Mouse (Mus musculus) small intestine, adult 2 months (tissue): Measurements from ENCODE around the gene Ifitm3. TPM values are rescaled to one million over a fixed set of nuclear protein-coding genes. Genes with fewer than 3 reads are reported as not detected.

Experiments
- H3K27ac ChIP-seq: fragments of 200-500 bp; 2 replicates; pipeline ENCODE4 v1.5.1; 2012; ENCODE audit warnings: low read depth, low read length, control low read depth, inconsistent platforms; ENCODE audit not compliant: insufficient read depth
- H3K27me3 ChIP-seq: fragments of 200-500 bp; 2 replicates; pipeline ENCODE4 v1.6.1; 2012; ENCODE audit warnings: mild to moderate bottlenecking, moderate library complexity, low read length, inconsistent platforms; ENCODE audit not compliant: control insufficient read depth, insufficient read depth
- H3K36me3 ChIP-seq: fragments of 200-500 bp; 2 replicates; pipeline ENCODE4 v1.6.1; 2012; ENCODE audit warnings: mild to moderate bottlenecking, low read length, control low read depth, inconsistent platforms; ENCODE audit not compliant: control insufficient read depth, insufficient read depth
- H3K4me1 ChIP-seq: fragments of 200-500 bp; 2 replicates; pipeline ENCODE4 v1.6.1; 2012; ENCODE audit warnings: low read length, inconsistent platforms, mixed read lengths; ENCODE audit not compliant: control insufficient read depth, insufficient read depth, insufficient read length
- H3K4me3 ChIP-seq: fragments of 200-500 bp; 2 replicates; pipeline ENCODE4 v1.5.1; 2012; ENCODE audit warnings: low read depth, mild to moderate bottlenecking, control low read depth, inconsistent platforms, low read length, moderate library complexity
- CTCF ChIP-seq: fragments of 200-500 bp; IDR thresholded peaks from 2 replicates; pipeline ENCODE4 v1.5.1; 2012; ENCODE audit warnings: low read depth, mild to moderate bottlenecking, control low read depth, inconsistent platforms, low read length, moderate library complexity, mixed read lengths; ENCODE audit not compliant: insufficient replicate concordance, insufficient read length; ENCODE audit errors: extremely low read depth
- POLR2A ChIP-seq: fragments of 200-500 bp; IDR thresholded peaks from 2 replicates; pipeline ENCODE4 v1.6.1; 2012; ENCODE audit warnings: low read depth, mild to moderate bottlenecking, control low read depth, inconsistent platforms, low read length, moderate library complexity
- WGBS: fragments of 180-500 bp; shearing (Covaris S2); methylation state at CpG from one replicate; pipeline ENCODE4 v1.1.7; 2018; 5-methylcytosine and 5-hydroxymethylcytosine counted together
- polyA plus RNA-seq: library from polyadenylated mRNA; depleted of rRNA; stranded (reverse); fragments of >200 nt; gene quantifications from 2 replicates; pipeline ENCODE4 v1.2.3, GENCODE M21; 2012

Ifitm3 gene
- polyA plus RNA-seq, 1 experiment: 147 TPM

- TF ChIP-seq CTCF: no peak
- no peak for TF ChIP-seq POLR2A
- Histone ChIP-seq H3K36me3 (no peaks in the 10 kb centered on the region), H3K4me1 (peaks cover 14% of the 10 kb centered on the region), H3K4me3 (no peak overlapping the region), H3K27me3 (no peaks in the 10 kb centered on the region), H3K27ac (no peak overlapping the region)
- 75% methylated on average over 17 of the region's 17 CpGs for WGBS
Observed at GRCm38 (mm10) chr7:141051060-141051685, 40.6 kb upstream of the Ifitm3 start.

GRCm38 (mm10) chr7:141049326-141049725 is 38.8 kb upstream of the Ifitm3 start:
- Histone ChIP-seq H3K4me1 (peaks cover 14% of the 10 kb centered on the region), H3K4me3 (no peak overlapping the region), H3K36me3 (no peaks in the 10 kb centered on the region), H3K27me3 (no peaks in the 10 kb centered on the region), H3K27ac (no peak overlapping the region)
- 81% methylated on average over 2 of the region's 2 CpGs for WGBS
- no peak for TF ChIP-seq POLR2A
- no peak for TF ChIP-seq CTCF

DNA sequence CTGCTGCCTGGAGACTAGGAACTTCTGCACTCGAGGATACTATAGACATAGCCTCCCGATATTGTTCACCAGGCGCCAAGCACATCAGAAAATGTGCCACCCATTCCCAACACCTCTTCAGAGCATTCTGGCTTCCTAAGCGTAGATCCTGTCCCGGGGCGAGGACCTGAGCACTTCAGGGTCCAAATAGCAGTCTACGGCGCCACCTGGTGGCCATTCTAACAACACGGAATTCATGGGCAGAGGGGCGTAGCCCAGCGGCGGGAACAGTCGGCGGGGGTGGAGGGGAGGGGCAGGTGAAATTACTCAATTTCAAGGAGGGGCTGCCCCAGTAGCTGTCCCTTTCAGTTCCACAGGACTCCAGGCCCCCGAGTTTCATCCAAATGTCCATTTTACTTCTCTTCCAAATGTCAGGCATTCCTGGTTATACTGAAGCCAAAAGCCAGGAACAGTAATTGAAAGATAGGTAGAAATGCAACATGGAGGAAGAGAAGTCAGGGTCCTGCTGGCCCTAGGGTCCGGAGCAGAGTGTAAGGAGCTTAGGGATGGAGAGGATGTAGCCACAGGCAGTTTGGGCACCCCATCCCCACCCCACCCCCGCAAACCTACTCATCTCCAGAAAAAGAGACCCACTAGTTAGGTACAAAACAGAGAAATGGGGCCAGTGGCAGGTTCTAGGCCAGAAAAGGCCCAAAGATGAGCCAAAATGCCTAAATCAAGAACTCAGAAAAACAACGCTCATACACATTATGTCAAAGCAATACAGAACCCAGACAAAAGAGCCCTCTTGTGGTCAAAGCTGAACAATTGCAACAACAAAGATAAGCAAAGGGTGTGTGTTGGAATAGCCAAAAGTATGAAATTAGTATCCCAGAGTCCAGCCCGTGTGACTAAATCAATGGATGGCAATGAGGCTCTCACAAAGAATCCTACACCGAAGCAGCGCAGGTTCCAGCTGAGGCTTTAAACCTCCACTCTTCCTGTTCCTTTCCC is 38.0 kb upstream of the Ifitm3 start:
- peak; percentile 90 for TF ChIP-seq CTCF
- TF ChIP-seq POLR2A: peak; percentile 4; the same call in 1 of the 2 replicates
- Histone ChIP-seq H3K36me3 (no peaks in the 10 kb centered on the region), H3K27me3 (no peaks in the 10 kb centered on the region), H3K4me3 (peak overlapping the region; percentile 58), H3K4me1 (peaks cover 14% of the 10 kb centered on the region), H3K27ac (peak overlapping the region; percentile 77)
- 4% methylated on average over 21 of the region's 21 CpGs for WGBS

DNA sequence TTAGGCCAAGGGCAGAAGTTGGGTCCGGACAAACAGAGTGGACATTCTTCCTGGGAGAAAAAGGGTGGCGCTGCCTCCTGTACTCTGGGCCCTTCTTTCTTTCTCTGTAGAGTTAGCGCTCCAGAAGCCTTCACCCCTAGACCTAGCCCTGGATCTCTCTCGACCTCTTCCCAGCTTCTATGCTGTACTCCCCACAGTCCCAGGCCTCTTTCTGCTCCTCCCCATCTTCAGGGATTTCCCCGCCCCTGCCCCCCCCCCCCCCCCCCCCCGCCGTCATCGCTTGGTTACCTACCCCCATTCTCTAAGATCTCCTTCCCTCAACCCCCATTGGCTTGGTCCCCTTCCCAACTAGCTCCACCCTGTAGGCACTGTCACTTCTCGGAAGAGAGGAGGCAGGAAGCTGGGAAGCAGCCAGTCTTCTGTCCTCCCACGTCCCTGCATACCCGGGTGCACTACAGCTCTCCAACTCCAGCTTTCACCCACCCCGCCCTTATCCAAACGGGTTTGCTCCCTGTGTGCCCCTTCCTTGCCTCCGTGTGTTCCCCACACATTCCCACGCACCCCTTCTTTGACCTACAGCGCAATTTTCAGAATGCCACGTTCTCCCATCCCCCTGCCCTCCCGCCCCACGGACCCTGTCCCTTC is 37.1 kb upstream of the Ifitm3 start:
- H3K4me3 ChIP-seq: peak overlapping the region; percentile 58
- H3K27me3 ChIP-seq: no peaks in the 10 kb centered on the region
- peaks cover 14% of the 10 kb centered on the region for H3K4me1 ChIP-seq
- WGBS: 10% methylated on average over 15 of the region's 19 CpGs
- no peaks in the 10 kb centered on the region for H3K36me3 ChIP-seq
- TF ChIP-seq CTCF: no peak
- TF ChIP-seq POLR2A: peak; percentile 21
- H3K27ac ChIP-seq: peak overlapping the region; percentile 92

DNA sequence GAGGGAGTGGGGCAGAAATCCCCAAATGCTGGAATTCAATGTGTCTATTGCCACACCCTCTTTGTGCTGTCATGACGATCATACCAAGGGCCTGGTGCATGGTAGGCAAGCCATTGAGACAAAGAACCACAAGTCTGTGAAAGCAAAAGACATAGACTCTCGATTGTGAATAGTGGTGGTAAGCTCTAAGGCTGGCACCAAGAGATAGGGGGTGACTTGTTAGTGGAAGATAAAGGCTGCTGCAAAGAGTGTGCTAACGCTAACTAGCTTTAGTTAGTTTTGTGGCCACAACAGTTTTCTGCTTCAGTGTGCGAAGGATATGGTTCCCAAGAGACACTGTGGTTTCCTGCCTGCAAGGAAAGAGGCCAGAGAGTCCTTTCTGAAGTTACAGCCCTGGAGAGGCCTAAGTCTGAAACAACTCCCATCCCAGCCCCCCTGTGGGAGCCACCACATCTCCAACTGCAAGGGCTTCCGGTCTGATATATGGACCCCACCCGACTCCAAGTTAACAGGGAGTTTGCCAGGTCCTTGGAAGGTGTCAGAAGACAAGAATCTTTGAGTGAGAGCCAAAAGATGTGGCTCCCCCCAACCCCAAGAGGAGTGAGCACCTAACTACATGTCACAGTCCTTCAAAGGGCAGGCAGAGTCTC is 36.5 kb upstream of the Ifitm3 start:
- Histone ChIP-seq H3K4me3 (no peak overlapping the region), H3K36me3 (no peaks in the 10 kb centered on the region), H3K27me3 (no peaks in the 10 kb centered on the region), H3K4me1 (peaks cover 14% of the 10 kb centered on the region), H3K27ac (peak overlapping the region; percentile 92)
- whole genome bisulfite sequencing: 33% methylated on average over 6 of the region's 6 CpGs
- TF ChIP-seq POLR2A (no peak), CTCF (no peak)

- Histone ChIP-seq H3K36me3 (no peaks in the 10 kb centered on the region), H3K27ac (peak overlapping the region; percentile 19), H3K4me1 (peaks cover 14% of the 10 kb centered on the region), H3K4me3 (no peak overlapping the region), H3K27me3 (no peaks in the 10 kb centered on the region)
- TF ChIP-seq POLR2A (no peak), CTCF (no peak)
- WGBS: 29% methylated on average over 4 of the region's 4 CpGs
Observed at GRCm38 (mm10) chr7:141042539-141042938, 32.0 kb upstream of the Ifitm3 start.
